Mouse (Mus musculus) layer of hippocampus, adult 18-20 months (tissue): ENCODE measurements at regions not wholly inside any gene's neighbourhood (a gene's known extent, or its start where the extent isn't known, plus 50 kb on each side); places are given as distances from the start of the nearest gene placed in this dataset.

Source experiments
- DNase-seq, 2 experiments: peaks; one replicate each; pipeline ENCODE4 v3.0.0; 2022; ENCODE audit warnings: low spot score in 2 of 2
- microRNA-seq, 2 experiments: library from miRNA; unstranded; fragments of <30 nt; microRNA quantifications; one replicate each; pipeline ENCODE4 v1.2.0; 2021

GRCm38 (mm10) chr9:89793018-89793417, 54.7 kb upstream of the Ankrd34c start:
- DNase-seq: peak; percentile 40 to 84

DNA sequence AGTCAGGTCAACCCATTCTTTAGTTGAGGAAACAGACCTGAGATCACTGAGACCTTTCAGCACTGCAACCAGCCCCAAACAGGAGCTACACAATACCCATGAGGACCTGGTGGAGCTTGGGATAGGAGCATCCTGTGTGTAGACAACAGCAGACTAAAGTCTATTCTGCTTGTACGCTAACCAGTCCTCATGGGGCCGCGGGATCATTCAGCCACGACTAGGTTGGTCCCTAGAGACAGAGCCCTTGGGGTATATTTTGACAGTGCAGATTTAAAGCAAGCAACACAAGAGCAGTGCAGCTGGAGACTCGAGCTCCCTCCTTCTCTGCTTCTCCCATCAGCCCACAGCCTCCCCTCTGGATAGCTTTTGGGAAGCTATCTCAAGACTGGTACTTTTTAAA, 51.7 kb upstream of the Ankrd34c start:
- no peak for DNase-seq

DNA sequence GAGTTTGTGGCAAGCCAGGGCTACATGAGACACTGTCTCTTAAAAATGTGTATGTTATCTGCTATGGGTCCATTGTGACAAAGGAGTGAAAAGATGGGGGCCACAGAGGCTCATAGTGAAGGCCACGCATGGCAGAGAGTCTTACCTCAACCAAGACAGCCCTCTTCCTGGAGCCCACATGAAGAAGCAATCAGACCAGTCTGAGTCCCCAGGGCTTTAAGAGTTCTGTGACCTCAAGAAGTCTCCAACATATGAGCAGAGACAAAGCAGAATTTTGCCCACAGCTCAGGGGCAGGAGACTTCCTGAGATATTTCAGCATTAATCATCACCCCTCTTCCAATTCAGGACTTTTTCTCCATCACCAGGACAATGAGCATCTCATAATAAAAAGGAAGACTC, 50.4 kb upstream of the Ankrd34c start:
- no peak for DNase-seq

Small RNAs in the stretch of these regions (microRNA-seq; reads per million reads assigned to microRNA genes)
- 64.8 to 72.5 reads per million in 2 experiments for gene Mir184
